Mouse (Mus musculus) testis, adult 2 months (tissue): ENCODE measurements around the gene Rab8b. TPM values are rescaled to one million over a fixed set of nuclear protein-coding genes. Genes with fewer than 3 reads are reported as not detected.

Source experiments
- H3K27ac ChIP-seq: fragments of 200-500 bp; 2 replicates; pipeline ENCODE4 v1.5.1; 2012; ENCODE audit warnings: low read depth, low read length; ENCODE audit not compliant: control insufficient read depth, insufficient read depth
- H3K27me3 ChIP-seq: fragments of 200-500 bp; 2 replicates; pipeline ENCODE4 v1.6.1; 2012; ENCODE audit warnings: mild to moderate bottlenecking, low read length, moderate library complexity; ENCODE audit not compliant: control insufficient read depth, insufficient read depth
- H3K36me3 ChIP-seq: fragments of 200-500 bp; 2 replicates; pipeline ENCODE4 v1.6.1; 2012; ENCODE audit warnings: mild to moderate bottlenecking, low read length; ENCODE audit not compliant: control insufficient read depth, insufficient read depth
- H3K4me1 ChIP-seq: fragments of 200-500 bp; 2 replicates; pipeline ENCODE4 v1.6.1; 2012; ENCODE audit warnings: low read length; ENCODE audit not compliant: control insufficient read depth, insufficient read depth
- H3K4me3 ChIP-seq: fragments of 200-500 bp; 2 replicates; pipeline ENCODE4 v1.5.1; 2012; ENCODE audit warnings: low read depth, mild to moderate bottlenecking, low read length, moderate library complexity, mixed read lengths; ENCODE audit not compliant: control insufficient read depth
- CTCF ChIP-seq: fragments of 200-500 bp; IDR thresholded peaks from 2 replicates; pipeline ENCODE4 v1.5.1; 2012; ENCODE audit warnings: low read depth, mild to moderate bottlenecking, inconsistent platforms, low read length, moderate library complexity; ENCODE audit not compliant: control insufficient read depth, insufficient read depth, insufficient replicate concordance
- POLR2A ChIP-seq: fragments of 200-500 bp; IDR thresholded peaks from 2 replicates; pipeline ENCODE4 v1.6.1; 2012; ENCODE audit warnings: low read depth, mild to moderate bottlenecking, inconsistent platforms, low read length, moderate library complexity; ENCODE audit not compliant: control insufficient read depth
- polyA plus RNA-seq: library from polyadenylated mRNA; depleted of rRNA; stranded (reverse); fragments of >200 nt; gene quantifications from 2 replicates; pipeline ENCODE4 v1.2.3, GENCODE M21; 2012

The Rab8b gene
- polyA plus RNA-seq, 1 experiment: 10.9 TPM

GRCm38 (mm10) chr9:66927696-66928402 lies 8.4 kb upstream of the Rab8b start:
- Histone ChIP-seq H3K27ac (no peak overlapping the region), H3K4me1 (peaks cover 2% of the 10 kb centered on the region; the same call in 1 of the 2 replicates), H3K4me3 (no peak overlapping the region), H3K27me3 (no peaks in the 10 kb centered on the region), H3K36me3 (no peaks in the 10 kb centered on the region)
- no peak for TF ChIP-seq CTCF
- no peak for TF ChIP-seq POLR2A

DNA sequence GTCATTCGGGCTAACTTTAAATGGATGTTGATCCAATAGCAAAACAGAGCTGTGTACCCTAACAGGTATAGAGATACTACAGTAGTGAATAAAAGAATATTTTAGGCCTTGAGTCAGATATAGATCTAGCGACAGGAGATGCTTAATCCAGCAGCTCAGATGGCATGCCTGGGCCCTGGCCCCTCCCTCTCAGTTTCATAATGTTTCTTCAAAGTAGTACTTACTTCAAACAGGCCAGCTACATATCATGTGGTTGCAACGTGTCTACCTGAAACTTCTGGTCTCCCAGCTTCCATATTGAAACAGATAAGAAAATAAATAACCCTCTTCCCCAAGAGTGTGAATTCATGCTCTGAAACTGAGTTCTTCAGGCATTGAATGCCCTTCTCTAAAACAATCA lies 6.4 kb upstream of the Rab8b start:
- Histone ChIP-seq H3K27ac (no peak overlapping the region), H3K36me3 (no peaks in the 10 kb centered on the region), H3K4me1 (peaks cover 2% of the 10 kb centered on the region; the same call in 1 of the 2 replicates), H3K4me3 (no peak overlapping the region), H3K27me3 (no peaks in the 10 kb centered on the region)
- TF ChIP-seq POLR2A (no peak), CTCF (no peak)

DNA sequence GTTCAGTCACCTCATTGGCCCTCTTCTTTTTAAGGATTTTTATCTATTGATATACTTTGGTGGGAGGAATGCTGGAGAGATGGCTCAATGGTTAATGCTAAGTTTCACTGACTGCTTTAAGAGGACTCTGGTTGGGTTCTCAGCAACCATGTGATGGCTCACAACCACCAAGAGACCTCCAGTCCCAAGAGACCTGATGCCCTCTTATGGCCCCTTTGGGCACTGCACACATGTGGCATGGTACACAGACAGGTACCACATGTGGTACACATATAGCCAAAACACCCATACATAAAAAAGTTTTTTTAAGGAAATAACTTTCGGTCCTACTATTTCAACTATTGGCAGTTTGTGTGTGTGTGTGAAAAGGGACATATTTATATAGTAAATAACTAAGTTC lies 2.6 kb upstream of the Rab8b start:
- Histone ChIP-seq H3K36me3 (no peaks in the 10 kb centered on the region), H3K27me3 (no peaks in the 10 kb centered on the region), H3K27ac (no peak overlapping the region), H3K4me3 (no peak overlapping the region), H3K4me1 (peaks cover 5% of the 10 kb centered on the region)
- TF ChIP-seq CTCF (no peak), POLR2A (no peak)

DNA sequence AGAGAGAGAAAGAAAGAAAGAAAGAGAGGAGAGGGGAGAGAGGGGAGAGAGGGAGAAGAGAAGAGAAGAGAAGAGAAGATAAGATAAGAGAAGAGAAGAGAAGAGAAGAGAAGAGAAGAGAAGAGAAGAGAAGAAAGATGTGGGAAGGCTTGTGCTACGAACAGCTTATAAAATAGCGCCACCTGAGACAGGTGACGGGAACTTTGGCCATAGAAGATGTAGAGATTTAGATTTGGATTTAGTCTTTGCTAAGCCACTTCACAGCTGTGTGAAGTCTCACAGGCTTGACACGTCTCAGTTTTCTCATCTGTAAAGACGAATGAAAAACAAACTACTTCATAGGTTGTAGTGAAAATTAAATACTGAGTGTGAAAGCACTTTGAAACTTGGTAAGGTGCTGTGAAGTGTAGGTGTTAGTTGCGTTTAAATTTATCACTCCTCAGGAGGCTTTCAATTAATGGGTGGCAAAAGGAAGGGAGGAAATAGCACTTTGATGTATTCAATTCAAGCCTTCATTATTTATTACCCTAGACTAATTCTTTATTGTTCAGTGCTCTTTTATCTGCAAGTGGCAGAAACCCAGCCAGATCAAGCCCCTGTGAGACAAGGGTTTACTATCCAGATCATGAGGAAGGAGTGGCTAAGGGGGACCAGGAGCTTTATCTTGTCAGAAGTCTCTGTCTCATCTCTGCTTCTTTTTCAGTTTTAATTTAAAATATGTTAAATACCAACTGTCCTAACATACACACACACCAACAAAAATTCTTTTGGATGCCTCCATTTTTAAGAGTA lies 1.2 kb upstream of the Rab8b start:
- H3K27me3 ChIP-seq: no peaks in the 10 kb centered on the region
- H3K27ac ChIP-seq: no peak overlapping the region
- no peak overlapping the region for H3K4me3 ChIP-seq
- TF ChIP-seq CTCF (no peak), POLR2A (no peak)
- peaks cover 5% of the 10 kb centered on the region for H3K4me1 ChIP-seq
- H3K36me3 ChIP-seq: no peaks in the 10 kb centered on the region

GRCm38 (mm10) chr9:66919981-66920380 lies 494 bp upstream of the Rab8b start:
- Histone ChIP-seq H3K27ac (peak overlapping the region; percentile 69), H3K27me3 (no peaks in the 10 kb centered on the region), H3K36me3 (no peaks in the 10 kb centered on the region), H3K4me3 (peak overlapping the region; percentile 88), H3K4me1 (peaks cover 5% of the 10 kb centered on the region)
- TF ChIP-seq CTCF: no peak
- TF ChIP-seq POLR2A: no peak

GRCm38 (mm10) chr9:66918672-66919330 lies 686 bp downstream of the Rab8b start:
- no peaks in the 10 kb centered on the region for H3K27me3 ChIP-seq
- no peak for TF ChIP-seq CTCF
- no peak for TF ChIP-seq POLR2A
- H3K27ac ChIP-seq: peak overlapping the region; percentile 8; the same call in 1 of the 2 replicates
- H3K4me1 ChIP-seq: peaks cover 8% of the 10 kb centered on the region
- H3K4me3 ChIP-seq: peak overlapping the region; percentile 88
- H3K36me3 ChIP-seq: no peaks in the 10 kb centered on the region

DNA sequence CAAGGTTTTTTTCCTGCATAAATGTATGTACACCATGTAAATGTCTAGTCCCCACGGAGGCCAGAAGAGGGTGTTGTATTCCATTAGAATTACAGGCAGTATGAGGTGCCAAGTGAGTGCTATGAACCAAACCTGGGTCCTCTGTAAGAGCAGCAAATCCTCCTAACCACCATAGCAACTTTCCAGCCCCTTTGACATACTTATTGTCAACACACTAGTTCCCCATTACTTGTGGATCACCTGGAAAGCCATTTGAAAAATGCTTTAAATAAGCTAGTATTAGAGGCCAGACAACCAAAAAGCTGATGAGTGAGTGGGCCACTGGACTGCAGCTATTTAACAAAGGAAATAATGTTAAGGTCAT lies 1.6 kb downstream of the Rab8b start:
- no peak overlapping the region for H3K4me3 ChIP-seq
- TF ChIP-seq CTCF: no peak
- TF ChIP-seq POLR2A: no peak
- no peaks in the 10 kb centered on the region for H3K36me3 ChIP-seq
- H3K27me3 ChIP-seq: no peaks in the 10 kb centered on the region
- H3K27ac ChIP-seq: no peak overlapping the region
- peaks cover 8% of the 10 kb centered on the region for H3K4me1 ChIP-seq
